In the genomic region with DNA sequence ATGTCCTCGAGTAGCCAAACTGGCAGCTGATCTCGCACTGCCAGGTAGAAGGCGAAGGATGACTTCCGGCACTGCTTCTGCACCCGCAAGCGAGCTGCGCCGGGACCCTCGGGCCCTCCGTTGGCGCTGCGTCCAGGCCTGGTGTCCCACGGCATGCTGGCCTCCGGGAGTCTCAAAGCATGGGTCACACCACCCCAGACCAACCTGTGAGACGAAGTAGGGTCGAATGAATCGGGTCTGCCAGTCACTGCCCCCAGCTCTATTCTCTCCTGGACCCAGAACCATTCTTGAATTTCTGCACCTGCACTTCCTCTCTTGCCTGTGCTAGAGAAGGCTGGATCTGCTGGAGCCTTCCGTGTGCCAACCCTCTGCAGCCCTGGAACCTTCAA, we compare ENCODE assay signal across 9 mouse cellular contexts. TPM values are rescaled to one million over a fixed set of nuclear protein-coding genes. Genes with fewer than 3 reads are reported as not detected.
DNase-seq lines count a peak whose midpoint lies in the region; ATAC-seq and TF ChIP-seq lines count a peak whose summit lies in the region.
"Had no signal": no experiment of that assay in that cellular context is flagged by ENCODE, and none has a peak within 500 bp of the region (broad histone marks: within the 10 kb centered on the region; RNA-seq: fewer than 3 reads in every experiment).

No protein-coding gene starts in this region.

- H3K9ac ChIP-seq in heart, embryonic 12.5 days, result peak overlapping the region; percentile 90; the same call in 1 of the 2 replicates
- H3K9ac ChIP-seq in midbrain, embryonic 13.5 days (replicated peaks), result no peak overlapping the region
- H3K9ac ChIP-seq in midbrain, embryonic 11.5 days (ENCODE audit: low read length), result no peak overlapping the region
- H3K9ac ChIP-seq in intestine, embryonic 15.5 days, result no peak overlapping the region

- 86% methylated on average over 18 of the region's 18 CpGs for WGBS in heart, embryonic 12.5 days
- 95% methylated on average over 18 of the region's 18 CpGs for WGBS in midbrain, embryonic 13.5 days
- whole genome bisulfite sequencing in midbrain, embryonic 11.5 days, result 92% methylated on average over 18 of the region's 18 CpGs
- 95% methylated on average over 18 of the region's 18 CpGs for WGBS in intestine, embryonic 15.5 days
- WGBS in small intestine, adult 2 months, result 96% methylated on average over 18 of the region's 18 CpGs

- peak overlapping the region; percentile 94 for H3K4me2 ChIP-seq in heart, embryonic 12.5 days
- H3K4me2 ChIP-seq in midbrain, embryonic 13.5 days (replicated peaks), result peak overlapping the region; percentile 95; the same call in 1 of the 2 replicates
- H3K4me2 ChIP-seq in midbrain, embryonic 11.5 days, result no peak overlapping the region
- peak overlapping the region; percentile 94 for H3K4me2 ChIP-seq in intestine, embryonic 15.5 days (replicated peaks)

- DNase-seq in heart, postnatal 25 days (ENCODE audit: low spot score), result no peak
- no peak for DNase-seq in midbrain, embryonic 11.5 days (ENCODE audit: low spot score, missing footprints)
- no peak for DNase-seq in Muller cell, postnatal 12 days (ENCODE audit: inconsistent ontology term)
- no peak for DNase-seq in right cerebral cortex, postnatal 25 days
- DNase-seq: lung, postnatal 14 days had no signal

- ATAC-seq in heart, embryonic 12.5 days (ENCODE audit: insufficient number of reproducible peaks, low FRiP score), result no peak
- ATAC-seq in midbrain, embryonic 13.5 days, result no peak
- ATAC-seq in midbrain, embryonic 11.5 days (ENCODE audit: low FRiP score), result no peak
- no peak for ATAC-seq in intestine, embryonic 15.5 days

- H3K4me1 ChIP-seq in heart, embryonic 12.5 days (replicated peaks), result peaks cover 18% of the 10 kb centered on the region
- H3K4me1 ChIP-seq in midbrain, embryonic 13.5 days (replicated peaks), result peaks cover 15% of the 10 kb centered on the region
- peaks cover 7% of the 10 kb centered on the region for H3K4me1 ChIP-seq in midbrain, embryonic 11.5 days (ENCODE audit: control insufficient read depth, insufficient read depth, low read length)
- H3K4me1 ChIP-seq in intestine, embryonic 15.5 days (replicated peaks), result peaks cover 17% of the 10 kb centered on the region
- peaks cover 34% of the 10 kb centered on the region for H3K4me1 ChIP-seq in small intestine, adult 2 months (ENCODE audit: control insufficient read depth, insufficient read depth, insufficient read length, low read length)

- no peak for TF ChIP-seq CTCF in small intestine, adult 2 months (IDR thresholded peaks at IDR 0.05; ENCODE audit: extremely low read depth, insufficient read length, insufficient replicate concordance, low read depth, low read length)

- peak overlapping the region; percentile 82 for H3K4me3 ChIP-seq in heart, embryonic 12.5 days
- H3K4me3 ChIP-seq in midbrain, embryonic 13.5 days (replicated peaks), result 0 out of 2 replicates have a peak overlapping the region, but pooled peaks have one; percentile 87
- no peak overlapping the region for H3K4me3 ChIP-seq in midbrain, embryonic 11.5 days (ENCODE audit: low read depth, low read length)
- H3K4me3 ChIP-seq in intestine, embryonic 15.5 days (replicated peaks), result 0 out of 2 replicates have a peak overlapping the region, but pooled peaks have one; percentile 90
- H3K4me3 ChIP-seq in small intestine, adult 2 months (ENCODE audit: low read depth, low read length), result peak overlapping the region; percentile 96

- H3K27ac ChIP-seq in heart, embryonic 12.5 days (ENCODE audit: poor library complexity, severe bottlenecking), result no peak overlapping the region
- H3K27ac ChIP-seq in midbrain, embryonic 13.5 days, result no peak overlapping the region
- H3K27ac ChIP-seq in midbrain, embryonic 11.5 days (ENCODE audit: low read depth, low read length), result no peak overlapping the region
- no peak overlapping the region for H3K27ac ChIP-seq in intestine, embryonic 15.5 days
- H3K27ac ChIP-seq in small intestine, adult 2 months (ENCODE audit: insufficient read depth, low read depth, low read length), result no peak overlapping the region

- H3K9me3 ChIP-seq in heart, embryonic 12.5 days (replicated peaks), result no peaks in the 10 kb centered on the region
- H3K9me3 ChIP-seq in midbrain, embryonic 13.5 days, result no peaks in the 10 kb centered on the region
- no peaks in the 10 kb centered on the region for H3K9me3 ChIP-seq in midbrain, embryonic 11.5 days (ENCODE audit: control insufficient read depth, low read length)
- H3K9me3 ChIP-seq in intestine, embryonic 15.5 days, result no peaks in the 10 kb centered on the region

- peaks cover 41% of the 10 kb centered on the region for H3K36me3 ChIP-seq in heart, embryonic 12.5 days
- H3K36me3 ChIP-seq in midbrain, embryonic 13.5 days, result peaks cover 40% of the 10 kb centered on the region
- peaks cover 7% of the 10 kb centered on the region for H3K36me3 ChIP-seq in midbrain, embryonic 11.5 days (ENCODE audit: control insufficient read depth, insufficient read depth, low read length)
- peaks cover 14% of the 10 kb centered on the region for H3K36me3 ChIP-seq in intestine, embryonic 15.5 days
- H3K36me3 ChIP-seq in small intestine, adult 2 months (ENCODE audit: control insufficient read depth, insufficient read depth, low read length), result peaks cover 30% of the 10 kb centered on the region

- peaks cover 9% of the 10 kb centered on the region; the same call in 1 of the 2 replicates for H3K27me3 ChIP-seq in heart, embryonic 12.5 days (replicated peaks)
- no peaks in the 10 kb centered on the region for H3K27me3 ChIP-seq in midbrain, embryonic 13.5 days
- H3K27me3 ChIP-seq in midbrain, embryonic 11.5 days (ENCODE audit: control insufficient read depth, insufficient read depth, low read length), result 0 out of 2 replicates have a peak, but pooled peaks cover 4% of the 10 kb centered on the region
- H3K27me3 ChIP-seq in intestine, embryonic 15.5 days (replicated peaks), result no peaks in the 10 kb centered on the region
- no peaks in the 10 kb centered on the region for H3K27me3 ChIP-seq in small intestine, adult 2 months (ENCODE audit: control insufficient read depth, insufficient read depth, low read length)

- intact Hi-C loops in heart, postnatal 25 days (cut with DNase I), result no loop called here

- no peak for TF ChIP-seq POLR2A in small intestine, adult 2 months (IDR thresholded peaks at IDR 0.05; ENCODE audit: low read depth, low read length)

RNA-seq across cellular contexts. Expression of gene Ankrd9, which starts 1.5 kb away (rescaled TPM):
- polyA plus RNA-seq in heart, embryonic 12.5 days (2016; fragmentation: Nextera tagmentation; extraction: Ambion mirVana), result 13.2 and 14.2 TPM in 2 replicates
- 10 to 100 TPM; 66.8 to 71.8 TPM for total RNA-seq in heart, postnatal 25 days (2021)
- polyA plus RNA-seq in midbrain, embryonic 13.5 days (2015; fragmentation: Nextera tagmentation; extraction: Ambion mirVana), result 6.0 and 6.3 TPM in 2 replicates
- polyA plus RNA-seq in midbrain, embryonic 11.5 days (2014; fragmentation: Nextera tagmentation; extraction: Ambion mirVana), result 9.9 and 11.8 TPM in 2 replicates
- 22.7 and 25.8 TPM in 2 replicates for polyA plus RNA-seq in intestine, embryonic 15.5 days (2015; fragmentation: Nextera tagmentation; extraction: Ambion mirVana)
- 174 and 206 TPM in 2 replicates for polyA plus RNA-seq in small intestine, adult 2 months (2012; rRNA removed)
